Mouse (Mus musculus) limb, embryonic 14.5 days (tissue): ENCODE results near the gene Krtap29-1. TPM values are rescaled to one million over a fixed set of nuclear protein-coding genes. Genes with fewer than 3 reads are reported as not detected.

Source experiments
- ATAC-seq: fragments of 200-750 bp; cut with Nextera tagmentation; 2 replicates; pipeline ENCODE4 v1.8.0; 2017; ENCODE audit warnings: low read depth, moderate number of reproducible peaks, moderate TSS enrichment; ENCODE audit not compliant: low FRiP score
- DNase-seq: peaks from one replicate; pipeline ENCODE4 v3.0.0-alpha.2; 2015; ENCODE audit warnings: low spot score
- H3K27ac ChIP-seq: fragments of 300-500 bp; sonication (generic); replicated peaks from 2 replicates; pipeline ENCODE4 v1.5.1; 2014; ENCODE audit warnings: low read depth, mild to moderate bottlenecking, low read length, moderate library complexity, mixed read lengths
- H3K27me3 ChIP-seq: fragments of 300-500 bp; sonication (generic); 2 replicates; pipeline ENCODE4 v1.6.1; 2014; ENCODE audit warnings: low read length, mixed read lengths; ENCODE audit not compliant: control insufficient read depth, insufficient read depth
- H3K36me3 ChIP-seq: fragments of 300-500 bp; sonication (generic); 2 replicates; pipeline ENCODE4 v1.6.1; 2014; ENCODE audit warnings: mild to moderate bottlenecking, low read length, moderate library complexity, mixed read lengths; ENCODE audit not compliant: control insufficient read depth, insufficient read depth
- H3K4me1 ChIP-seq: fragments of 300-500 bp; sonication (generic); 2 replicates; pipeline ENCODE4 v1.6.1; 2014; ENCODE audit warnings: antibody characterized with exemption, low read length, mixed read lengths; ENCODE audit not compliant: control insufficient read depth, insufficient read depth
- H3K4me2 ChIP-seq: fragments of 300-500 bp; sonication (generic); replicated peaks from 2 replicates; pipeline ENCODE4 v1.6.1; 2014; ENCODE audit warnings: low read depth, mild to moderate bottlenecking, low read length, moderate library complexity; ENCODE audit not compliant: severe bottlenecking
- H3K4me3 ChIP-seq: fragments of 300-500 bp; sonication (generic); replicated peaks from 2 replicates; pipeline ENCODE4 v1.5.1; 2014; ENCODE audit warnings: low read length
- H3K9ac ChIP-seq: fragments of 300-500 bp; sonication (generic); 2 replicates; pipeline ENCODE4 v1.6.1; 2014; ENCODE audit warnings: mild to moderate bottlenecking, low read depth, low read length, moderate library complexity; ENCODE audit not compliant: severe bottlenecking
- H3K9me3 ChIP-seq: fragments of 300-500 bp; sonication (generic); 2 replicates; pipeline ENCODE4 v1.6.1; 2016; ENCODE audit warnings: low read length; ENCODE audit not compliant: control insufficient read depth
- POLR2A ChIP-seq: fragments of 200-500 bp; IDR thresholded peaks from 2 replicates; pipeline ENCODE4 v1.8.0; 2012; ENCODE audit warnings: inconsistent platforms, mild to moderate bottlenecking, moderate library complexity, borderline replicate concordance; ENCODE audit not compliant: insufficient read depth, insufficient read length; ENCODE audit errors: extremely low read depth
- WGBS: fragments of 180-500 bp; shearing (Covaris S2); extraction: QIAGEN DNeasy Blood & Tissue Kit; methylation state at CpG from one replicate; pipeline ENCODE4 v1.1.7; 2014; 5-methylcytosine and 5-hydroxymethylcytosine counted together
- polyA plus RNA-seq, 2 experiments: library from polyadenylated mRNA; depleted of rRNA in 1 of 2; stranded (reverse) in 1 of 2; unstranded in 1 of 2; fragments of >200 nt; fragmentation: Nextera tagmentation in 1 of 2; extraction: Ambion mirVana in 1 of 2; gene quantifications; 2 replicates each; pipeline versions ENCODE4 v1.2.1 to v1.2.3; 2012 to 2014

Gene Krtap29-1
- polyA plus RNA-seq (2012; rRNA removed) (0.09 TPM in 1 of 2 replicates, not detected in the other), polyA plus RNA-seq (2014; fragmentation: Nextera tagmentation; extraction: Ambion mirVana) (not detected in 2 replicates)

DNA sequence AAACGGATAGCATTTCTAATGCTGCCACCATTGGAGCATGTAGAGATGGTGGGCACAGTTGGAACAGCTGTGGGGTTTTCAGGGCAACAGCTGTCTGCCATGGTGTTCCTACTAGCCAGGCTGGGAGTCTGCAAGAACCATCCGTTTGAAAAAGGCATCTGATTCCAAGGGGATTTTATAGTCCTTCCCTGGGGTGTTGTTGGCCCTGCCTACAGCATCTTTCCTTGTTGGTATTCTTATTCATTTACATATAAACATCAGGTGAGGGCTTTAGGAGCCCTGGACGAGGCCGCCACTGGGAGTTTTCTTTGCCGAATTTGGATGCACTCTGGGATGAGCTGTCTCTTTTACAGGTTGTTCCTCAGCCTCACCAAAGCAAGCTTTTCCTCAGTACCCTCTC lies at the start of gene Krtap29-1:
Krtap29-1 (minus strand) TSS at position 101 of the 400 bp plus-strand sequence.
- Histone ChIP-seq H3K27ac (no peak within 1 kb of the TSS), H3K9me3 (peaks cover 2% of the 10 kb centered on the region; the same call in 1 of the 2 replicates), H3K27me3 (no peaks in the 10 kb centered on the region), H3K36me3 (no peaks in the 10 kb centered on the region), H3K4me2 (no peak within 1 kb of the TSS), H3K9ac (no peak within 1 kb of the TSS), H3K4me3 (no peak within 1 kb of the TSS), H3K4me1 (no peaks in the 10 kb centered on the region)
- no peak for ATAC-seq
- 67% methylated on average over 5 of the region's 5 CpGs for WGBS
- DNase-seq, result no peak
- no peak for TF ChIP-seq POLR2A

DNA sequence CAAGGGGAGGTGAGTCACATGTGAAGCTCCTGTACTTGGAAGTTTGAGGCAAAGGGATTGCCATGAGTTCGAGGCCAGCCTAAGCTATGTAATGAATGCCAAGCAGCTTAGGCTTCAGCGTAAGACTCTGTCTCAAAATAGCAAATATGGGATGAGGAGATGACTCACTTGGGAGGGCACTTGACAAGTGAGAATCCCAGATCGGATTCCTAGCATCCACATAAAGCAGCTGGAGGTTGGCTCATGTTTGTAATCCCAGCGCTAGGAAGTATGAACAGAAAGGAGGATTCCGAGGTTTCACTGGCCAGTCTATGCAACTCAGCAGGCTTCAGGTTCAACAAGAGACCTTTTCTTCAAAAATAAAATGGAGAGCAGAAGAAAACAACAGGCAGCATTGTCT lies 42.6 kb upstream of the Krtap29-1 start:
- Histone ChIP-seq H3K4me2 (no peak overlapping the region), H3K4me1 (no peaks in the 10 kb centered on the region), H3K9me3 (no peaks in the 10 kb centered on the region), H3K36me3 (no peaks in the 10 kb centered on the region), H3K27ac (no peak overlapping the region), H3K4me3 (no peak overlapping the region), H3K9ac (no peak overlapping the region), H3K27me3 (no peaks in the 10 kb centered on the region)
- 76% methylated on average over 5 of the region's 5 CpGs for WGBS
- TF ChIP-seq POLR2A, result no peak
- DNase-seq (no peak), ATAC-seq (no peak)

DNA sequence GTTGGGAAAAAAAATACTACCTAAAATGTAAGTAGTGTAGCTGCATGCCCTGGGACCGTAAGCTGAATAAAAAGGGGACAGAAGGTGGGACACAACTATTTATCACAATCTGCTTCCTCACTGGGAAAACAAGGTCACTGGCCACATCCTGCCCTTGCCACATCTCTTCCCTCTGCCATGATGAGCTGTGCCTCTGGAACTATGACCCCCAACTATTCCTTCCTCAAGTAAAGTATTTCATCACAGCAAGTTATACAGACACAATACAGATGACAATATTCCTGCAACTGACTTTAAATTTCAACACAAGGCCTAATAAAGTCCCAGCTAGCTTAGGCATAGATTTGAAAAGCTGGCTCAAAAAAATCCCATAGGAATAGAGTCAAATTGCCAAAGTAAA lies 40.6 kb upstream of the Krtap29-1 start:
- H3K9me3 ChIP-seq, result no peaks in the 10 kb centered on the region
- H3K9ac ChIP-seq, result no peak overlapping the region
- TF ChIP-seq POLR2A, result no peak
- no peaks in the 10 kb centered on the region for H3K27me3 ChIP-seq
- ATAC-seq (no peak), DNase-seq (no peak)
- H3K27ac ChIP-seq, result no peak overlapping the region
- 91% methylated on average over 1 of the region's 1 CpGs for WGBS
- no peak overlapping the region for H3K4me3 ChIP-seq
- H3K36me3 ChIP-seq, result no peaks in the 10 kb centered on the region
- H3K4me2 ChIP-seq, result no peak overlapping the region
- no peaks in the 10 kb centered on the region for H3K4me1 ChIP-seq

- H3K27me3 ChIP-seq, result no peaks in the 10 kb centered on the region
- no peak within 1 kb of the TSS for H3K9ac ChIP-seq
- no peak within 1 kb of the TSS for H3K4me3 ChIP-seq
- 51% methylated on average over 4 of the region's 4 CpGs for WGBS
- no peaks in the 10 kb centered on the region for H3K9me3 ChIP-seq
- no peaks in the 10 kb centered on the region for H3K36me3 ChIP-seq
- no peaks in the 10 kb centered on the region for H3K4me1 ChIP-seq
- no peak within 1 kb of the TSS for H3K27ac ChIP-seq
- no peak for TF ChIP-seq POLR2A
- DNase-seq, result no peak
- no peak within 1 kb of the TSS for H3K4me2 ChIP-seq
- ATAC-seq, result no peak
These were observed 37.3 kb upstream of the Krtap29-1 start, which contains the start of gene Krt33a for GRCm38 (mm10) chr11:100016112-100016511. Krt33a (minus strand) TSS chr11:100016212.

DNA sequence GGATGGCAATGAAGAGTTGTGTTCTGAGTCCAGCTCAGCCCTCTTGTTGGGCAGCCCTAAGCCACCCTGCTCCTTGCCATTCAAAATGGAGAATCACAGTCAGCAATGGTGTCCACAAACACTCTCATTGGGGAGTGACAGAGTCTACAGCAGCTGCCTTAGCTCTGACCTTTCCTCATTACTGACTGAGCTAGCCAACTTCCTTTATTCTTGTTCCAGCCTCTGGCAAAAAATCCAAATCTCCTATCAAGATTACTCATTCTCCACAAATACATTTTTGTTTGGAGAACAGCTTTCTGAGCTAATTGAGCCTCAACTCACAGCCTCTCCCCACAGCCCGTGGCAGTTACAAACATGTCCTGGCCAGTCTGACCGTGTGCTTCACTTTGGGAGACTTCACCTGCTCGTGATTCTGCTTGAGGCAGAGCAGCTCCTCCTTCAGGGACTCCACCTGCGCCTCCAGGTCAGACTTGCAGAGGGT lies 34.9 kb upstream of the Krtap29-1 start:
- WGBS, result 65% methylated on average over 4 of the region's 4 CpGs
- no peak overlapping the region for H3K27ac ChIP-seq
- no peak overlapping the region for H3K4me3 ChIP-seq

More for the DNA sequence above, 34.9 kb upstream of the Krtap29-1 start:
- Histone ChIP-seq H3K9ac (no peak overlapping the region), H3K4me2 (no peak overlapping the region), H3K27me3 (no peaks in the 10 kb centered on the region), H3K36me3 (no peaks in the 10 kb centered on the region), H3K4me1 (no peaks in the 10 kb centered on the region), H3K9me3 (no peaks in the 10 kb centered on the region)
- TF ChIP-seq POLR2A, result no peak
- DNase-seq, result no peak
- no peak for ATAC-seq
